Mouse (Mus musculus) embryonic stem cell, embryonic (primary cell): ENCODE data around the gene Rorb.

ENCODE experiments used
- CTCF ChIA-PET, 4 experiments: fragments of 300-600 bp in 2 of 4; fragments of 350-600 bp in 2 of 4; sonication (Branson Sonifier 250); formaldehyde crosslinking; loops; one replicate each; lab custom pipeline; 2022; ENCODE audit warnings: inconsistent platforms in 2 of 4; lab: Charles Lee
- POLR2A ChIA-PET, 4 experiments: fragments of 300-600 bp in 2 of 4; fragments of 350-600 bp in 2 of 4; sonication (Branson Sonifier 250); formaldehyde crosslinking; loops; one replicate each; lab custom pipeline; 2022; ENCODE audit warnings: antibody characterized with exemption in 4 of 4, inconsistent platforms in 1 of 4; lab: Charles Lee

The Rorb gene

DNA sequence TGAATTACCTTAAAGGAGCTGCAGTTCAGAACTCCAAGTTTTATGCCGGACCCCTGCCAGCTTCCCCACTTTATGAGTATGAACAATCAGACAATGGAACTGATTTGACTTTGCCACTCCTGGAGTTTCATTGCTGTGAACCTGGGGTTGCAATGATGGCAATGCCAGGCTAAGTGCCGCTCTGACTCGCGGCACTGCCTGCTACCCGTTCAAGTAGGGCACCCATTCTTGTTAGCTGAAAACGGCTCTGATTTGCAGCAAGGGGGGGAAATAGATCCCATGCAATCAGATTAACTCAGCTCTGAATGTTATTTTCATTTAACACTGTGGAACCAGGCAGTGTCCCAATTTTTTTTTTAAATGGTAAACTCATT, 208.3 kb downstream of the Rorb start:
- POLR2A ChIA-PET = no interaction called here
- CTCF ChIA-PET = no interaction called here

GRCm38 (mm10) chr19:18902041-18902693, 208.8 kb downstream of the Rorb start:
- CTCF ChIA-PET = no interaction called here
- POLR2A ChIA-PET = no interaction called here

GRCm38 (mm10) chr19:18898238-18898637, 212.8 kb downstream of the Rorb start:
- CTCF ChIA-PET = no interaction called here
- POLR2A ChIA-PET = no interaction called here

- CTCF ChIA-PET = no interaction called here
Observed at GRCm38 (mm10) chr19:18890216-18890615, 220.8 kb downstream of the Rorb start.

DNA sequence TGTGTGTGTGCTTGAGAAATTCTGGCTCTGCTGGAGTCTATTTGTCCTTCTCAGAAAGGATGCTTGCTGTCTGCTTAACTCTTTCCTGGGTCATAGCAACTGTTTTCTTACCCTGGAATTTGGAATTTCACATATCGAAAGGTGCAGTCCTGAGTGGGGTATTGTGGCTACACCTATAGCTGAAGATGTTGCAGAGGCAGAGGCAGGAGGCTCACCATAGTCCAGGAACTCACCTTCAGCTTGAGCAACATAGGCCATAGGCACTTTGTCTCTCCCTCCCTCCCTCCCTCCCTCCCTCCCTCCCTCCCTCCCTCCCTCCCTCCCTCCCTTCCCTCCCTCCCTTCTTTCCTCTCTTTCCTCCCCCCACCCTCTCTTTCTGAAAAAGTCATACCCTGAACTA, 221.4 kb downstream of the Rorb start:
- POLR2A ChIA-PET = interaction anchor here in 1 of 4 experiments (0.6 to 1.2 kb wide), 2 partner anchors 16 to 1542 kb away, joined by 3 to 4 read pairs; no protein-coding TSS in a partner anchor
- CTCF ChIA-PET = no interaction called here

More at GRCm38 (mm10) chr19:18890216-18890615, 220.8 kb downstream of the Rorb start:
- POLR2A ChIA-PET = no interaction called here

DNA sequence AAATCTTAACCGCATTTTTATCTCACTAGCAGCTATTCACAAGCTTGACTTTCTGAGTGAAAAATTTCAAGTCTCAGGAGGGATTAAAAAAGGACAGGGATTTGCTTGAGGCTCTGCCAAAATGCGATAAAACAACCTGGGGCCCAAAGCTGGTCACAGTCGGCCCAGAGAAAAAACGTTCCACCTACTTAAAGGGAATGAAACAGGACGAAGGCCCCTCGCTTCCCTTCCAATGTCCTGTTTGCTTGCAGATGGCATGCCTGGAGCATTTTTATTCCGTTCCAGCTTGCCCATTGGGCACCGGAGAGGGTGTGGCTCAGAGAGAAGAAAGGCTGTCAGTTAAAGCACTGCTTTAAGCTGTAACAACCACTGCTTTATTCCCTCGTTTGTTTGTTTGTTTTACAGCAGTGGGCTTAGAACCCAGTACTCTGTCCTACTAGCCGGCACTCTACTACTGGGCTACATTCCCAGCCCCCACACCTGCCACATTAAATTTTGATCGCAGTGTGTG, 221.8 kb downstream of the Rorb start:
- CTCF ChIA-PET = no interaction called here
- POLR2A ChIA-PET = interaction anchor here in 1 of 4 experiments (0.6 to 1.2 kb wide), 2 partner anchors 17 to 1542 kb away, joined by 3 to 4 read pairs; no protein-coding TSS in a partner anchor

GRCm38 (mm10) chr19:18888491-18889116, 222.4 kb downstream of the Rorb start:
- CTCF ChIA-PET = no interaction called here
- POLR2A ChIA-PET = interaction anchor here in 1 of 4 experiments (0.6 to 1.2 kb wide), 2 partner anchors 17 to 1543 kb away, joined by 3 to 4 read pairs; no protein-coding TSS in a partner anchor

DNA sequence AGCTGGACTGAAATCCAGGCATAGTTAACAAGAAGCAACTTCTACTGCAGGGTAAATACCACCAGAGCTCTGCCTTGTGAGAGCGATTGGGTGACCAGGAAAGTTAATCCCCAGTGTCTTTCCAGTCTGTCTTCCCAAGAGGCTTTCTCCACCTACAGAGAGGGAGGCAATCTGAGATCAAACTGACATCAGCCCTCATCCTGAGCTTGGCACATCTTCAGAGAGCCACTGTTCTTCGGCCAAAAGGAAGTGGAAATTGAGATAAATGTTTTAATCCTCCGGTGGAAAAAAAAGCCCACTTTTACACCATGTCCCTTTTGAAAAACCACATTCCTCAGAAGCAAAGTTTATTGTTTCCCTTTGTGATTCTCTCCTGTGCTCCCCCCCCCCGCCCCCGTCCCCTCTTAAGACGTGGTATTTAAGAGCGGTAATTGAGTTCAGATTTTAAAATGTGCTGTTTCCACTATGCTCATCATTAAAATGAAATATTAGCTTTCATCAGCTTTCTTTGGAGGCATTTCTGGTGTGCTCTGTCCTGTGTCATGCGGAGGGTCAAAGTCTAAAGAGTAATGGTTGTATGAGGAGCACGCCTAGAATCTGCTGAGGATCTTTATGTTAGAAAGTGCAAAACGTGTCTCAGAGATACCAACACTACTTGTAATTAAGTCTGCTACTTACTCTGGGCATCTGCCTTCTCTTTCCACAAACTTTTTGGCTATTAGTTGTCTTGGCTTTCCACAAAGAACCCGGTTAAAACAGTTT, 223.2 kb downstream of the Rorb start:
- ChIA-PET POLR2A (no interaction called here), CTCF (no interaction called here)

GRCm38 (mm10) chr19:18881162-18881561, 229.8 kb downstream of the Rorb start:
- ChIA-PET CTCF (no interaction called here), POLR2A (no interaction called here)
